Mouse (Mus musculus) forebrain, embryonic 16.5 days (tissue): ENCODE results near the gene Aspscr1. TPM values are rescaled to one million over a fixed set of nuclear protein-coding genes. Genes with fewer than 3 reads are reported as not detected.
A peak's percentile ranks its signal among the peaks of the same experiment; 100 is the strongest.
"Not testable (repeated sequence)": the region's sequence is repeated elsewhere in the genome, so short reads cannot be mapped to it uniquely, and the experiment has no call there.

Experiments
- ATAC-seq: fragments of 200-750 bp; cut with Nextera tagmentation; 2 replicates; pipeline ENCODE4 v1.8.0; 2017; ENCODE audit warnings: mild to moderate bottlenecking, moderate library complexity
- H3K27ac ChIP-seq: fragments of 300-500 bp; sonication (generic); 2 replicates; pipeline ENCODE4 v1.5.1; 2014; ENCODE audit warnings: low read length, control low read depth
- H3K27me3 ChIP-seq: fragments of 300-500 bp; sonication (generic); replicated peaks from 2 replicates; pipeline ENCODE4 v1.6.1; 2014; ENCODE audit warnings: low read length; ENCODE audit not compliant: control insufficient read depth, insufficient read depth
- H3K36me3 ChIP-seq: fragments of 300-500 bp; sonication (generic); 2 replicates; pipeline ENCODE4 v1.6.1; 2014; ENCODE audit not compliant: control insufficient read depth, insufficient read depth
- H3K4me1 ChIP-seq: fragments of 300-500 bp; sonication (generic); replicated peaks from 2 replicates; pipeline ENCODE4 v1.6.1; 2014; ENCODE audit warnings: low read length; ENCODE audit not compliant: control insufficient read depth, insufficient read depth
- H3K4me2 ChIP-seq: fragments of 300-500 bp; sonication (generic); 2 replicates; pipeline ENCODE4 v1.6.1; 2014; ENCODE audit warnings: mild to moderate bottlenecking, low read length, control low read depth
- H3K4me3 ChIP-seq: fragments of 300-500 bp; sonication (generic); replicated peaks from 2 replicates; pipeline ENCODE4 v1.5.1; 2014; ENCODE audit warnings: mild to moderate bottlenecking, low read length, control low read depth
- H3K9ac ChIP-seq: fragments of 300-500 bp; sonication (generic); replicated peaks from 2 replicates; pipeline ENCODE4 v1.6.1; 2014; ENCODE audit warnings: low read depth, low read length, control low read depth
- H3K9me3 ChIP-seq: fragments of 300-500 bp; sonication (generic); 2 replicates; pipeline ENCODE4 v1.6.1; 2016; ENCODE audit warnings: low read length; ENCODE audit not compliant: control insufficient read depth
- WGBS: fragments of 180-500 bp; shearing (Covaris S2); extraction: QIAGEN DNeasy Blood & Tissue Kit; methylation state at CpG from one replicate; pipeline ENCODE4 v1.1.7; 2014; 5-methylcytosine and 5-hydroxymethylcytosine counted together
- polyA plus RNA-seq: library from polyadenylated mRNA; unstranded; fragments of >200 nt; fragmentation: Nextera tagmentation; extraction: Ambion mirVana; gene quantifications from 2 replicates; pipeline ENCODE4 v1.2.1, GENCODE M21; 2015

Gene Aspscr1
- polyA plus RNA-seq, 1 experiment from 2014 or later: 158 TPM

DNA sequence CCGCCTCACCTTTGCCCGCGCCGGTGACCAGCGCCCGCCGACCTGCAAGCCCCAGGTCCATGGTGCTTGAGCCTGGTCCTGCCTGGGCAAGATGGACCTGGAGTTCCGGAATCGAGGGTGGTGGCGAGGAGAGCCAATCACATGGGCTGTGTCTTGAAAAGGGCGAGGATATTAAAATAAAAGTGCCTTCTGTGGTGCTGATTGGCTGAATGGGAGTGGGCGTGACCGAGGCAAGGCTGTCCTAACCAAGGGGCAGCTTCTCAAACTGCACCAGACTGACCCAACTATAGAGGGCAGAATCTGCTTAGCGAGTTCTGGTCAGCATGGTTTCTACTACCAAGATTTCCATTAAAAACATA lies 54.4 kb downstream of the Aspscr1 start, which contains the start of gene Dcxr:
Gene Dcxr, minus strand, starts transcription at position 113 of the 359 bp plus-strand sequence.
- 0% methylated on average over 14 of the region's 14 CpGs for WGBS
- peaks cover 12% of the 10 kb centered on the region for H3K4me1 ChIP-seq
- peak within 1 kb of the TSS; percentile 64 for H3K9ac ChIP-seq
- H3K4me3 ChIP-seq: peak within 1 kb of the TSS; percentile 54
- no peak within 1 kb of the TSS for H3K27ac ChIP-seq
- no peaks in the 10 kb centered on the region for H3K36me3 ChIP-seq
- H3K4me2 ChIP-seq: peak within 1 kb of the TSS; percentile 84
- peak; percentile 87 for ATAC-seq
- H3K9me3 ChIP-seq: no peaks in the 10 kb centered on the region
- no peaks in the 10 kb centered on the region for H3K27me3 ChIP-seq

DNA sequence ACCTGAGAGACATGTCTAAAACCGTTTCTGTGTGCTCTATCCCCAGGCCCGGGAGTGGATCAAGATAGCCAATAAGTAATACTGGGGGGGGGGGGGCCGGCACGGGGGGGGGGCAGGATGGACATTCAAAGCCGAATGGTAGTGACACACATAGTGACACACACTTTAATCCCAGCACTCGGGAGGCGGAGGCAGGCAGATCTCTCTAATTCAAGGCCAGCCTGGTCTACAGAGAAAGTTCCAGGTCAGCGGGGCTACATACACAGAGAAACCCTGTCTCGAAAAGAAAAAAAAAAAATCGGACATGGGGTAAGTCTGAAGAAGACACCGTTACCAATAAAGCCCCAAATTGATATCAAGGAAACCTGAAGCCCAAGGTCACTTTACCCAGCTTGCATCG lies 54.8 kb downstream of the Aspscr1 start:
- H3K27me3 ChIP-seq: no peaks in the 10 kb centered on the region
- H3K27ac ChIP-seq: no peak overlapping the region
- no peak for ATAC-seq
- H3K4me3 ChIP-seq: no peak overlapping the region
- H3K4me2 ChIP-seq: 0 out of 2 replicates have a peak overlapping the region, but pooled peaks have one; percentile 84
- peaks cover 8% of the 10 kb centered on the region for H3K4me1 ChIP-seq
- no peaks in the 10 kb centered on the region for H3K36me3 ChIP-seq
- H3K9me3 ChIP-seq: no peaks in the 10 kb centered on the region
- H3K9ac ChIP-seq: no peak overlapping the region
- 54% methylated on average over 12 of the region's 12 CpGs for WGBS

DNA sequence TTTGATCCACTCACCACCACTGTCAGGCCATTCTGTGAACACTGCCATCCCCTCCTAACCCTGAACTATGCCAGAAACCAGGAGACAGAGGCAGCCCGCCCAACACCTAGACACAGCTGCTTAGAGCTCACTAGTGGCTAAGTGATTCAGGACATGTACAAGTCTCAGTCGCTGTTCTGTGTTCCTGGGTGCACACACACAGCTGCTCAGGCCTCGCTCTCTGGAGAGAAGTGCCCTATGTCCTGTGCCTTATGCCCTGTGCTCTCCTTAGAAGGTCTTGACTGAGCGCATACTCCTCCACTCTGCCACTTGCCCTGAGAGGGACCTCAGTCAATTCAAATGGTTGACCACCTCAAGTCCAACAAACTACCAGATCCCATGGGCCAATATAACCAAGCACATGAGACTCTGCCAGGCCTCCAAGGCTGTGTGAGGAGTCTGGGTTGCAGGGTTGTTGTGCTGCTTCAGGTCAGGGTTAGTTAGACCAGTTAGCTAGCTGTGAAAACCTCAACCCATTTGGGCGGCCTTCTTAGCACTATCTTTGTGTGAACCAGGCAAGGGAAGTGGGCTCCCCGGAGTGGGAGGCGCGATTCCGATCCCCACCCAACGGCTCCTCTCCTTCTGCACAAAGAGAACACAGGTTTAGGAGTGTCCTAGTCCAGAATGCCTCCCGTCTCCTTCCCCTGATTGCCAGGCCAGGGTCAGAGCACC lies 55.9 kb downstream of the Aspscr1 start:
- H3K4me1 ChIP-seq: peaks cover 6% of the 10 kb centered on the region
- no peak overlapping the region for H3K4me3 ChIP-seq
- H3K36me3 ChIP-seq: no peaks in the 10 kb centered on the region
- H3K27me3 ChIP-seq: no peaks in the 10 kb centered on the region
- H3K9ac ChIP-seq: no peak overlapping the region
- no peaks in the 10 kb centered on the region for H3K9me3 ChIP-seq
- no peak overlapping the region for H3K27ac ChIP-seq
- no peak for ATAC-seq
- 63% methylated on average over 11 of the region's 11 CpGs for WGBS
- H3K4me2 ChIP-seq: no peak overlapping the region

DNA sequence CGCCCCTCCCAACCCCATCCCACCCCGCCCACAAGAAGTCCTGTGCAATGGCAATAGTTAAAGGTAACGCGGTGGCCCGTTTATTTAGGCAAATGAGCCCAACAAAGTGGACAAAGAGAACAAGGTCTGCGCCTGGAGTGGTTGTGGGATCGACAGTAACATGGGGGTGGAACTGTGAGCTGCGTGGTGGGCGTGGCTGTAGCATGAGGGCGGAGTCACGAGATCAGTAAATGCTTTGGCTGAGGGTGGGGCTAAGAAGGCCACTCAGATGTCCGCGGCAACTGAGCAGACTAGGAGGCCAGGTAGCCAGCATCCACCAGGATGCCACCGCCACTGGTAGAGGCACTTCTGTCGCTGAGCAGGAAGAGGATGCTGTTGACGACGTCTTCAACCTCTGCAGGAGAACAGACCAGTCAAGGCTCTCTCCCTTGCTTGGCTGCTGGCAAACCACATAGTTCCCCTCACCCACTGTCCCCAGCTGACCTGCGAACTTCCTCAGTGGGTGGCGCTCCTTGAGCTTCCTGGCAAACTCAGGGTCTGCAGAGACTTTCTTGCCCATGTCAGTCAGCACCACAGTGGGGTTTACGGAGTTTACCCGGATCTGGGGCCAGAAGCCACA lies 56.8 kb downstream of the Aspscr1 start:
- under 1% methylated on average over 18 of the region's 21 CpGs for WGBS
- H3K4me3 ChIP-seq: not testable (repeated sequence)

DNA sequence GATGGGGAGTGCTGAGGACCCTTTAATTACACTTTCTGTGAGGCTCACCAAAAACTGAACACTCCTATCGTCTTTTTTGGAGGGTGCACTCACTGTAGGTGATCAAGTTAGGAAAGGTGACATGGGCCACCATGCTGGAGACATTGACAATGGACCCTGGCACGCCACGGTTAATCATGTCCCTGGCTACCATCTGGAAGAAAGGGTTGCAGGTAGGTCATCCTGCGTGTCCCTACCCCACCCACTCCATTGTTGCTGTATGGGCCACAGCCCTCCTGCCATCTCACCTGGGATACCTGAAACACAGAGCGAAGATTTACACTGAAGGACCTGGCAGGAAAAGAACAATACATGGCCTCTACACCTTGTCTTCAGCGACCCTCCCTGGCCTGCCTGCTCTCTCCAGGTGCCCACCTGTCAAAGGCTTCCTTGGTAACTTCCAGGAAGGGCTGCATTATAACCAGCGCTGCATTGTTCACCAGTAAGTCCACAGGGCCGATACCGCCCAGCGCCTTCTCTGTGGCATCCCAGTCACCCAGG lies 57.6 kb downstream of the Aspscr1 start:
- 87% methylated on average over 10 of the region's 10 CpGs for WGBS
- no peak for ATAC-seq
- Histone ChIP-seq H3K9ac (no peak overlapping the region), H3K36me3 (no peaks in the 10 kb centered on the region), H3K4me2 (no peak overlapping the region), H3K27ac (no peak overlapping the region), H3K9me3 (no peaks in the 10 kb centered on the region), H3K27me3 (no peaks in the 10 kb centered on the region), H3K4me1 (peaks cover 6% of the 10 kb centered on the region), H3K4me3 (no peak overlapping the region)

More for the DNA sequence above, 56.8 kb downstream of the Aspscr1 start:
- H3K4me2 ChIP-seq: peak overlapping the region; percentile 13; the same call in 1 of the 2 replicates
- H3K9me3 ChIP-seq, H3K9ac ChIP-seq, H3K36me3 ChIP-seq, ATAC-seq, H3K27me3 ChIP-seq, H3K4me1 ChIP-seq, H3K27ac ChIP-seq: not testable (repeated sequence)

DNA sequence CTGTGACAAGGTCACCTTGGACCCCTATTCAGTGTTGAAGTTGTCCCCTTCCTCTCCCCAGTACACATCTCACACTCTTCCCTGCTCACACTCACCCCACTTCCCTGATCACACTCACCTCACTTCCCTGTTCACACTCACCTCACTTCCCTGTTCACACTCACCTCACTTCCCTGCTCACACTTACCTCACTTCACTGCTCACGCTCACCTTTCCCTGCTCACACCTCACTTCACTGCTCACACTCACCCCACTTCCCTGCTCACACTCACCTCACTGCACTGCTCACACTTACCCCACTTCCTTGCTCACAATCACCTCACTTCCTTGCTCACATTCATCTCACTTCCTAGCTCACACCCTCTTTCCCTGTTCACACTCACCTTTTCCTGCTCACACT lies 58.6 kb downstream of the Aspscr1 start:
- Histone ChIP-seq H3K27ac (no peak overlapping the region), H3K9ac (no peak overlapping the region), H3K9me3 (no peaks in the 10 kb centered on the region), H3K4me3 (no peak overlapping the region), H3K36me3 (no peaks in the 10 kb centered on the region), H3K27me3 (no peaks in the 10 kb centered on the region), H3K4me2 (no peak overlapping the region), H3K4me1 (peaks cover 5% of the 10 kb centered on the region)
- whole genome bisulfite sequencing: 100% methylated on average over 1 of the region's 1 CpGs
- ATAC-seq: no peak

DNA sequence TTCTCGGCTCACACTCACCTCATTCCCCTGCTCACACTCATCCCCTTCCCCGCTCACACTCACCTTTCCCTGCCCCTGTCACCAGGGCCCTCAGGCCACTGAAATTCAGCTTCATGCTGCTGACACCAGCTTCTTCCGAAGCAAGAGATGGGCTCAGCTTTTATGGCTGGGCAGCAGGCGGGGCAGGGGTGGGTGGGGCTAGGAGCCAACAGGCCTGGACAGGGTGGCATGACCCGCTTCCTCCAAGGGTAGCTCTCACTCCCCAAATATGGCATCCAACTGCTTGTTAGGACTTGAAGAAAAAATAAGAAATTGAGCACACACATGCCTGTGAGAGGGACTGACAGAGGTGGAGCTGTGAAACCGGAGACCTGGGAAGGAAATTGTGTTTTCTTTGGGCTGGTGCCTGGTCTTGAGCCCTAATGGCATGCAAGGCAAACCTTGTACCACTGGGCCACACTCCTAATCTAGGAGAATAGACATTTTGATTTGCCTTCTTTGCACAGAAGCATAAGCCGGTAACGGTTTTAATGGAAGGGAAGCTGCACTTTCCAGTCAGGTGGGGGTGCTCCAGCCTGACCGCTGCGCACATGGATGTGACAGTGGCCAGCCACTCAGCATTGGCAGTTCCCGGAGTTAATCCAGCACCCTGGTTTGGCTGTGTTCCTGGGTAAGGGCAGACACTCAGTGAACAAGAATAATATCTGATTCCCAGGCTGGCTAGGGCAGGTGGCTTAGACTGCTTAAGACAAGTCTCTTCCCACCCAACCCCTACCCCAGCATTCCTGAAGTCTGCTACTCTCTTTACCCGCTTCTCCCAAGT lies 59.3 kb downstream of the Aspscr1 start, which contains the start of gene Cbr2:
Gene Cbr2, minus strand, starts transcription at position 257 of the 823 bp plus-strand sequence.
- Histone ChIP-seq H3K27me3 (no peaks in the 10 kb centered on the region), H3K4me1 (no peaks in the 10 kb centered on the region; the same call in none of the 2 replicates), H3K9me3 (no peaks in the 10 kb centered on the region), H3K36me3 (no peaks in the 10 kb centered on the region), H3K4me2 (no peak within 1 kb of the TSS), H3K9ac (no peak within 1 kb of the TSS), H3K4me3 (no peak within 1 kb of the TSS), H3K27ac (no peak within 1 kb of the TSS)
- WGBS: 77% methylated on average over 12 of the region's 12 CpGs
- ATAC-seq: no peak

DNA sequence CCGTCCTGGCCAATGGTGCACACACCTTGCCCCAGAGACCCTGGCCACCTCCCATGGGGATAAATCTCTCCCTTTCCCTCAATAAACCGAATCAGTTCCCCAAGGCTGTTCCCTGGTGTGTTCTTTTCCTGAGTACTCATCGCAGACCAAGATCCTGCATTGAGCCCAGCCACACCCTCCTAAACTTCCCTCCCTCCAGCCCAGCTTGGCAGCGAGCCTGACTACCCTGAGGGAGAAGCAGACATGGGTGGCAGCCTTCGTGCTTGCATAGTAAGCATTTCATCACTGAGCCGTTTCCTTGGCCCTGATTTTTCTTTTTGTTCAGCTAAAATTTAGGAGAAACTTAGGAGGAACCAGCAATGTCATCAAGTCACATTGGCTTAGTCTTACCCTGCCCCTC lies 60.7 kb downstream of the Aspscr1 start:
- ATAC-seq: no peak
- no peaks in the 10 kb centered on the region for H3K9me3 ChIP-seq
- no peak overlapping the region for H3K27ac ChIP-seq
- H3K4me3 ChIP-seq: no peak overlapping the region
- H3K4me1 ChIP-seq: no peaks in the 10 kb centered on the region; the same call in 1 of the 2 replicates
- 62% methylated on average over 6 of the region's 6 CpGs for WGBS
- H3K27me3 ChIP-seq: no peaks in the 10 kb centered on the region
- no peak overlapping the region for H3K9ac ChIP-seq
- no peaks in the 10 kb centered on the region for H3K36me3 ChIP-seq
- no peak overlapping the region for H3K4me2 ChIP-seq

DNA sequence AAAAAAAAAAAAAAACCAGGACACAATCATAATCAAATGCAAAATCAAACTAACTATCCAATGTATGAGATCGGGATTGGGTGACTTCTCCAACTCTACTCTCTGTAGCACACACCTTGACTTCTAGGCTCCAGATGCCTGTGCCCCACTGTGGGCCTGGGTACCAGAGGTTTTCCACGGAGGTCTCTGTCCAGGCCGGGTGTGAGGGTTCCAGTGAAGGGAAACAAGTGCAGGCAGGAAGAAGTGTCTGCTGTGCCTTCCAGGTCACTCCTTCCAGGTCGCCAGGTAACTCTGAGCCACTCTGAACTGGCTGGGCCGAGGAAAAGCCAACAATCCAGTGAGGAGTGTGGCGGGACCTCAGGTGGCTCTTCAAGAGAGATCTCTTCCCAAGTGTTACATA lies 63.7 kb downstream of the Aspscr1 start:
- Histone ChIP-seq H3K36me3 (no peaks in the 10 kb centered on the region), H3K9me3 (no peaks in the 10 kb centered on the region), H3K4me3 (no peak overlapping the region), H3K27ac (no peak overlapping the region), H3K27me3 (no peaks in the 10 kb centered on the region), H3K4me1 (no peaks in the 10 kb centered on the region), H3K9ac (no peak overlapping the region), H3K4me2 (no peak overlapping the region)
- ATAC-seq: no peak
- WGBS: 72% methylated on average over 6 of the region's 6 CpGs
